Mouse (Mus musculus): Measurements from ENCODE around the gene Btnl10. TPM values are rescaled to one million over a fixed set of nuclear protein-coding genes. Genes with fewer than 3 reads are reported as not detected.

The Btnl10 gene
- polyA plus RNA-seq, 1 experiment from 2014 or later: not detected

GRCm38 (mm10) chr11:58954420-58955142, 36.9 kb downstream of the Btnl10 start, which contains the start of the genes Hist3h2a and Trim17:
TSS of gene Hist3h2a (plus strand) at chr11:58954685.
TSS of gene Trim17 (plus strand) at chr11:58954685.
- no peaks in the 10 kb centered on the region for H3K9me3 ChIP-seq (replicated peaks)
- H3K27me3 ChIP-seq (ENCODE audit: low read depth, poor library complexity, severe bottlenecking): peaks cover 46% of the 10 kb centered on the region
- H3K36me3 ChIP-seq: peaks cover 12% of the 10 kb centered on the region
- peaks cover 58% of the 10 kb centered on the region for H3K4me1 ChIP-seq
- DNase-seq (ENCODE audit: low spot score): peak; percentile 82
- H3K27ac ChIP-seq (replicated peaks): peak within 1 kb of the TSS; percentile 93
- under 1% methylated on average over 49 of the region's 49 CpGs for WGBS
- H3K4me3 ChIP-seq: peak within 1 kb of the TSS; percentile 73

GRCm38 (mm10) chr11:58955143-58955867, 37.6 kb downstream of the Btnl10 start:
- under 1% methylated on average over 20 of the region's 20 CpGs for WGBS
- H3K4me1 ChIP-seq: peaks cover 57% of the 10 kb centered on the region
- H3K36me3 ChIP-seq: peaks cover 12% of the 10 kb centered on the region
- peak overlapping the region; percentile 93 for H3K27ac ChIP-seq (replicated peaks)
- DNase-seq (ENCODE audit: low spot score): peak; percentile 36
- peaks cover 46% of the 10 kb centered on the region for H3K27me3 ChIP-seq (ENCODE audit: low read depth, poor library complexity, severe bottlenecking)
- H3K4me3 ChIP-seq: peak overlapping the region; percentile 73
- no peaks in the 10 kb centered on the region for H3K9me3 ChIP-seq (replicated peaks)

- no peak for DNase-seq (ENCODE audit: low spot score)
- peak overlapping the region; percentile 93 for H3K27ac ChIP-seq (replicated peaks)
- peaks cover 40% of the 10 kb centered on the region for H3K27me3 ChIP-seq (ENCODE audit: low read depth, poor library complexity, severe bottlenecking)
- 42% methylated on average over 8 of the region's 8 CpGs for WGBS
- H3K4me1 ChIP-seq: peaks cover 53% of the 10 kb centered on the region
- H3K9me3 ChIP-seq (replicated peaks): no peaks in the 10 kb centered on the region
- H3K36me3 ChIP-seq: peaks cover 12% of the 10 kb centered on the region
- H3K4me3 ChIP-seq: peak overlapping the region; percentile 73
Measured at GRCm38 (mm10) chr11:58955868-58956257, 38.2 kb downstream of the Btnl10 start.

GRCm38 (mm10) chr11:58957226-58957914, 39.7 kb downstream of the Btnl10 start:
- no peak for DNase-seq (ENCODE audit: low spot score)
- peaks cover 46% of the 10 kb centered on the region for H3K27me3 ChIP-seq (ENCODE audit: low read depth, poor library complexity, severe bottlenecking)
- H3K4me3 ChIP-seq: peak overlapping the region; percentile 73
- WGBS: 88% methylated on average over 5 of the region's 5 CpGs
- H3K36me3 ChIP-seq: peaks cover 12% of the 10 kb centered on the region
- peaks cover 9% of the 10 kb centered on the region for H3K9me3 ChIP-seq (replicated peaks)
- peaks cover 48% of the 10 kb centered on the region for H3K4me1 ChIP-seq
- H3K27ac ChIP-seq (replicated peaks): no peak overlapping the region

GRCm38 (mm10) chr11:58958536-58958935, 40.8 kb downstream of the Btnl10 start:
- no peak for DNase-seq (ENCODE audit: low spot score)
- 88% methylated on average over 6 of the region's 6 CpGs for WGBS
- Histone ChIP-seq H3K27me3 (ENCODE audit: low read depth, poor library complexity, severe bottlenecking) (peaks cover 57% of the 10 kb centered on the region), H3K27ac (replicated peaks) (no peak overlapping the region), H3K4me3 (0 out of 2 replicates have a peak overlapping the region, but pooled peaks have one; percentile 3), H3K9me3 (replicated peaks) (peaks cover 9% of the 10 kb centered on the region), H3K4me1 (peaks cover 41% of the 10 kb centered on the region), H3K36me3 (peaks cover 12% of the 10 kb centered on the region)

- Histone ChIP-seq H3K27me3 (ENCODE audit: low read depth, poor library complexity, severe bottlenecking) (peaks cover 60% of the 10 kb centered on the region), H3K27ac (replicated peaks) (0 out of 2 replicates have a peak overlapping the region, but pooled peaks have one; percentile 72), H3K4me1 (peaks cover 44% of the 10 kb centered on the region), H3K9me3 (replicated peaks) (peaks cover 9% of the 10 kb centered on the region), H3K4me3 (peak overlapping the region; percentile 62), H3K36me3 (peaks cover 12% of the 10 kb centered on the region)
- no peak for DNase-seq (ENCODE audit: low spot score)
- 41% methylated on average over 15 of the region's 15 CpGs for WGBS
Measured at GRCm38 (mm10) chr11:58959186-58959825, 41.6 kb downstream of the Btnl10 start.

GRCm38 (mm10) chr11:58959921-58960465, 42.3 kb downstream of the Btnl10 start:
- H3K4me1 ChIP-seq: peaks cover 51% of the 10 kb centered on the region
- peaks cover 9% of the 10 kb centered on the region for H3K9me3 ChIP-seq (replicated peaks)
- peaks cover 12% of the 10 kb centered on the region for H3K36me3 ChIP-seq
- peak overlapping the region; percentile 72 for H3K27ac ChIP-seq (replicated peaks)
- H3K27me3 ChIP-seq (ENCODE audit: low read depth, poor library complexity, severe bottlenecking): peaks cover 60% of the 10 kb centered on the region
- H3K4me3 ChIP-seq: peak overlapping the region; percentile 62
- peak; percentile 87 for DNase-seq (ENCODE audit: low spot score)
- 6% methylated on average over 40 of the region's 40 CpGs for WGBS

GRCm38 (mm10) chr11:58961364-58962177, 43.9 kb downstream of the Btnl10 start:
- Histone ChIP-seq H3K27me3 (ENCODE audit: low read depth, poor library complexity, severe bottlenecking) (peaks cover 58% of the 10 kb centered on the region), H3K4me3 (peak overlapping the region; percentile 21; the same call in 1 of the 2 replicates), H3K36me3 (peaks cover 11% of the 10 kb centered on the region), H3K27ac (replicated peaks) (no peak overlapping the region), H3K4me1 (peaks cover 48% of the 10 kb centered on the region), H3K9me3 (replicated peaks) (peaks cover 9% of the 10 kb centered on the region)
- DNase-seq (ENCODE audit: low spot score): no peak
- WGBS: 63% methylated on average over 50 of the region's 50 CpGs

GRCm38 (mm10) chr11:58963543-58963942, 45.8 kb downstream of the Btnl10 start:
- 0 out of 2 replicates have a peak overlapping the region, but pooled peaks have one; percentile 16 for H3K4me3 ChIP-seq
- no peak overlapping the region for H3K27ac ChIP-seq (replicated peaks)
- H3K36me3 ChIP-seq: peaks cover 10% of the 10 kb centered on the region
- H3K4me1 ChIP-seq: peaks cover 36% of the 10 kb centered on the region
- peaks cover 38% of the 10 kb centered on the region for H3K27me3 ChIP-seq (ENCODE audit: low read depth, poor library complexity, severe bottlenecking)
- DNase-seq (ENCODE audit: low spot score): no peak
- 41% methylated on average over 17 of the region's 17 CpGs for WGBS
- peaks cover 9% of the 10 kb centered on the region for H3K9me3 ChIP-seq (replicated peaks)

- H3K27ac ChIP-seq (replicated peaks): no peak overlapping the region
- DNase-seq (ENCODE audit: low spot score): no peak
- WGBS: 85% methylated on average over 7 of the region's 7 CpGs
- no peak overlapping the region for H3K4me3 ChIP-seq
- H3K36me3 ChIP-seq: peaks cover 17% of the 10 kb centered on the region
- peaks cover 31% of the 10 kb centered on the region for H3K27me3 ChIP-seq (ENCODE audit: low read depth, poor library complexity, severe bottlenecking)
- H3K4me1 ChIP-seq: peaks cover 34% of the 10 kb centered on the region
- peaks cover 9% of the 10 kb centered on the region for H3K9me3 ChIP-seq (replicated peaks)
Measured at GRCm38 (mm10) chr11:58964216-58964615, 46.5 kb downstream of the Btnl10 start.

GRCm38 (mm10) chr11:58965001-58965760, 47.5 kb downstream of the Btnl10 start:
- H3K27me3 ChIP-seq (ENCODE audit: low read depth, poor library complexity, severe bottlenecking): peaks cover 28% of the 10 kb centered on the region
- no peak for DNase-seq (ENCODE audit: low spot score)
- peaks cover 26% of the 10 kb centered on the region for H3K36me3 ChIP-seq
- H3K27ac ChIP-seq (replicated peaks): peak overlapping the region; percentile 57
- no peak overlapping the region for H3K4me3 ChIP-seq
- peaks cover 9% of the 10 kb centered on the region for H3K9me3 ChIP-seq (replicated peaks)
- peaks cover 24% of the 10 kb centered on the region for H3K4me1 ChIP-seq
- WGBS: 47% methylated on average over 12 of the region's 12 CpGs
